Mouse (Mus musculus) layer of hippocampus, adult 9-11 months (tissue): ENCODE data around the gene Adam3.
A peak's percentile ranks its signal among the peaks of the same experiment; 100 is the strongest.

Source experiments
- DNase-seq: peaks from one replicate; pipeline ENCODE4 v3.0.0; 2022

Adam3 gene

DNA sequence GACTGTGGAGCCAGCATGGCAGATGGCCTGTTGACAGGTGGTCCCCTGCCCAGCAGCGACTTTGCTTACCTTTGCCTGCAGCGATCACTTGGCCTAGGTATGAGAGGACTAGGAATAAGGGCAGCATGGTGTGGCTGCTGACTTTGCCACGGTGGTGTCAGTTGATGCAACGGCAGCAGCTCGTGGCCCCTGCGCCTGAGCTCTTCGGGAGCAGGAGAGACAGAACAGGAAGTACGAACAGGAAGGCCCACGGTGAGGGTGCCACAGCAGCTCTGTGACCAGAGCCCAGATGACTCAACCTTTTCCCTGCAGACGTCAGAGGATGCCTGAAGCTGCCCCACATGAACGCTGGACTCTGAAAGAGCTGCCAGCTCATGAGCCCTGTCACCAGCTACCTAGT is at the start of gene Adam3:
Gene Adam3, minus strand, starts transcription at position 223 of the 400 bp plus-strand sequence.
- DNase-seq: peak; percentile 5

DNA sequence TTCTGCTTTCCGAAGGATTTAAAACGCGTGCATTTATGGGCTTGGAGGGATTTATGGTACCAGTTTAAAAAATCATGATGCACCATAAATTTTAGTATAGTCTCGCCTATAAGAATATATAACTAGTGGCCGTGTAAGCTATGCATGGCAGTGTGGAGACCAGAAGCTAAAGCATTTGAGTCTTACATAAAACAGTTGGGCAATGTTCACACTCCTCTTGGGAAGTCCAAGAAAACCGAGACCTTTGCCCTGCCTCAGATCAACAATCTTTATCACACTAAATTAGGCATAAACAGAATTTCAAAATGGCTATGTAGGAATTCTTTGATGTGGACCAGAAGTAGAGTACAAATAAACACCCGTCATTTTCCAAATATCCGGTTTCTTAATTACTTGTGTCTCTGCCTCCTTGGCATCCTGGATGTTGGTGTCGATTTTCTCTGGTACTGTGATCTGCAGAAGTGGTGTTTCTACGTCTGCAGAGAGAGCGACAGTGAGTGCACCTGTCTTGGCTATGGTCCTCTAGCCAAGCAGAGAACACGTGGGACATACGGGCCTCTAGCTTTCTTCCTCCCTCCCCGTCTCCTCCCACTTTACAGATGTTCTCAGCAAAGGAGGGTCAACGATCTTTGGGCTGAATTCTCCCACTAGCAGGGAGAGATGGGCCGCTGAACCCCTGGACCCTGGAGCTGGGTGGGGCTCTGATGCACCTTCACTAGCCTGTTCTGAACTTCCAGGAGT is 596 bp downstream of the Adam3 start:
- DNase-seq: no peak
